Mouse (Mus musculus): Measurements from ENCODE around the gene Foxl2. TPM values are rescaled to one million over a fixed set of nuclear protein-coding genes. Genes with fewer than 3 reads are reported as not detected.

Gene Foxl2
- polyA plus RNA-seq, 1 experiment from 2014 or later: 0.55 TPM

DNA sequence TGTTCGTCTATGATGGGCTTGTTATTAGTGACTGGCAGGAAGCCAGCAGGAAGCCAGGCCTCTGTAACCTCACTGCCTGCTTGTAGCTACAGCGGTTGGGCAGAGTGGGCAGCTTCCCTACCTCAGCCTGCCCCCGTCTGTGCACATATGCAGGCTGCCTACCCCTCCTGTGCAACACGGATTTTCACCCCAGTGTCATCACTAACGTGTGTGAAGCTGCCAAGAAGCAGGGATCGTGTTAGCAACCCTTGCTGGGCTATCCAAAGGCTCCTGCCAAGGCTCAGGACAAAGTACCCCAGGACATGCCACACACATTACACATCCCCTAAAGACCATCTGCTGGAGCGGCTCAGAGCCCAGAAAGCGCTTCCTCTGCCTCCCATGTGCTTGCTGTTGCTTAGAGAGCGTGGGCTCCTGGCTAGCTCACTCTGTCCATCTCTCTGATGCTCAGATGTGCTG, 44.8 kb downstream of the Foxl2 start:
- no peak overlapping the region for H3K27ac ChIP-seq (replicated peaks)

DNA sequence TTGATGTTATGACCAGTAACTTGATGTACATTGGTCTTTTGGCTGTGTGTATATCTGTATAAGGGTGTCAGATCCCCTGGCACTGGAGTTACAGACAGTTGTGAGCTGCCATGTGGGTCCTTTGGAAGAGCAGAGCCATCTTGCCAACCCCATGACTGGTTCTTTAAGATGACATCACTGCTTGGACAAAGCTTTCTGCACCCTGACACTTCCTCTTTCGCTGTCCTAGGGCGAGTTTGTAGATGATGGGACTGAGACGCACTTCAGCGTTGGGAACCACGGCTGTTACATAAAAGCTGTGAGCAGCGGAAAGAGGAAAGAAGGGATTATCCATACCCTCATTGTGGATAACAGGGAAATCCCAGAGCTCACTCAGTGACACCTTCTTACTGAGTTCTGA, 46.2 kb downstream of the Foxl2 start:
- H3K36me3 ChIP-seq: peaks cover 61% of the 10 kb centered on the region
- H3K27me3 ChIP-seq (replicated peaks): no peaks in the 10 kb centered on the region
- WGBS: 95% methylated on average over 6 of the region's 6 CpGs
- H3K4me2 ChIP-seq: no peak overlapping the region
- no peak overlapping the region for H3K27ac ChIP-seq (replicated peaks)
- no peaks in the 10 kb centered on the region for H3K4me1 ChIP-seq
- ATAC-seq (ENCODE audit: low FRiP score): no peak
- no peaks in the 10 kb centered on the region for H3K9me3 ChIP-seq (replicated peaks)
- no peak overlapping the region for H3K9ac ChIP-seq (replicated peaks)
- no peak overlapping the region for H3K4me3 ChIP-seq (replicated peaks)

More for the DNA sequence above, 44.8 kb downstream of the Foxl2 start:
- no peaks in the 10 kb centered on the region for H3K9me3 ChIP-seq (replicated peaks)
- H3K36me3 ChIP-seq: peaks cover 51% of the 10 kb centered on the region
- H3K4me1 ChIP-seq: no peaks in the 10 kb centered on the region
- H3K9ac ChIP-seq (replicated peaks): no peak overlapping the region
- ATAC-seq (ENCODE audit: low FRiP score): no peak
- no peak overlapping the region for H3K4me3 ChIP-seq (replicated peaks)
- H3K27me3 ChIP-seq (replicated peaks): no peaks in the 10 kb centered on the region
- H3K4me2 ChIP-seq: no peak overlapping the region
- 74% methylated on average over 9 of the region's 9 CpGs for WGBS

Other genes with a start within 250 kb of the Foxl2 start
- gene Prr23a1, start 112.8 kb upstream of the Foxl2 start, polyA plus RNA-seq (2015; fragmentation: Nextera tagmentation; extraction: Ambion mirVana): 0.18 and 0.42 TPM in 2 replicates
- not detected in 2 replicates for gene Prr23a2, start 98.8 kb upstream of the Foxl2 start, polyA plus RNA-seq (2015; fragmentation: Nextera tagmentation; extraction: Ambion mirVana)
- gene Prr23a3, start 90.5 kb upstream of the Foxl2 start, polyA plus RNA-seq (2015; fragmentation: Nextera tagmentation; extraction: Ambion mirVana): not detected in 2 replicates
- gene 7420426K07Rik, start 52.2 kb upstream of the Foxl2 start, polyA plus RNA-seq (2015; fragmentation: Nextera tagmentation; extraction: Ambion mirVana): not detected in 2 replicates
- gene Faim, start 31.1 kb downstream of the Foxl2 start, polyA plus RNA-seq (2015; fragmentation: Nextera tagmentation; extraction: Ambion mirVana): 106 and 117 TPM in 2 replicates
- 0.50 TPM in 1 of 2 replicates, not detected in the other for gene Gm1123, start 80.4 kb downstream of the Foxl2 start, polyA plus RNA-seq (2015; fragmentation: Nextera tagmentation; extraction: Ambion mirVana)
- gene Pik3cb, start 185.3 kb downstream of the Foxl2 start, polyA plus RNA-seq (2015; fragmentation: Nextera tagmentation; extraction: Ambion mirVana): 3.1 TPM in 2 replicates

Data from neural tube, embryonic 15.5 days (tissue).